Mouse (Mus musculus): Measurements from ENCODE around the gene Jam2.

DNA sequence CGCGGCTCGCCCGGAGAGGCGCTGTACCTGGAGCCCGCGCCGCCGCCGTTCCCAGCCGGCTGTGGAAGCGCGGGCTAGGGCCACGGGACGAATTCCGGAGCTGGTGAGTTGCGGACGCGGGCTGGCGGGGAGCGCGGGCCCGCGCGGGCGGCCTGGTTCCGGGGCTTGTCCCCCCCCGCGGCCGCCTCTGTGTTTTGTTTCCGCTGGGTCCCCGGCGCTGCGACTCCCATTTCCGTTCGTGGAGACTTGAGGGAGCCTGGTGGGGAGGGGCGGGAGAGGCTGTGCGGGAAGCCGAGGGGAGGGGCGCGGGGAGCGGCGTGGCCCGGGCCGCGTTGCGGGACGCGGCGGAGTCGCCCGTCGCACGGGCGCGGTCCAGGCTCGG is 61.5 kb downstream of the Jam2 start, which contains the start of gene Atp5j:
- TF ChIP-seq CTCF (IDR thresholded peaks at IDR 0.05; ENCODE audit: low read depth, low read length) (no peak), TAL1 (conservative IDR thresholded peaks at IDR 0.05; ENCODE audit: low read depth, low read length) (no peak), GATA1 (IDR thresholded peaks at IDR 0.05; ENCODE audit: borderline replicate concordance, low read length) (no peak)
